Mouse (Mus musculus): ENCODE data around the gene H2-Aa. TPM values are rescaled to one million over a fixed set of nuclear protein-coding genes. Genes with fewer than 3 reads are reported as not detected.

H2-Aa gene
- total RNA-seq, 2 experiments from 2014 or later: 0.66 to 1.2 TPM

DNA sequence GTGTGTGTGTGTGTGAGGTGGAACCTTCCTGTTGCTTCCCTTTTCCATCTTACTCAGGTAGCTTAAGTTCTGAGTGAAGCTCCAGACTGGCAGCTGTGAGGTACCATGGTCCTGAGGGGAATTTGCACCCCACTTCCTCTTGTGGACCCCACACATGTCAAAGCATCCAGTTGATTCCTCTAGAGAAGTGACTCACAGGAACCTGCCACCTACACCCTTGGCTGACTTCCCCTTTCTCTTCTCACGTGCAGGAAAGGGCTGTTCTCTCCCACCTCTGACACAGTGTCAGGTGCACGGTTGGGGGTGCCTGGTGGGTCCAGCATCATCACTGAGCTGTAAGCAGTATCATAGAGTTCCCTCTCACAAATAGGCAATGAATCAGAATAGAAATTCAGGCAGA lies 5.9 kb upstream of the H2-Aa start:
- no peak overlapping the region for H3K4me3 ChIP-seq
- no peak overlapping the region for H3K27ac ChIP-seq
- no peak for DNase-seq (ENCODE audit: low spot score in 2 of 2)
- TF ChIP-seq CTCF (conservative IDR thresholded peaks at IDR 0.05): no peak

DNA sequence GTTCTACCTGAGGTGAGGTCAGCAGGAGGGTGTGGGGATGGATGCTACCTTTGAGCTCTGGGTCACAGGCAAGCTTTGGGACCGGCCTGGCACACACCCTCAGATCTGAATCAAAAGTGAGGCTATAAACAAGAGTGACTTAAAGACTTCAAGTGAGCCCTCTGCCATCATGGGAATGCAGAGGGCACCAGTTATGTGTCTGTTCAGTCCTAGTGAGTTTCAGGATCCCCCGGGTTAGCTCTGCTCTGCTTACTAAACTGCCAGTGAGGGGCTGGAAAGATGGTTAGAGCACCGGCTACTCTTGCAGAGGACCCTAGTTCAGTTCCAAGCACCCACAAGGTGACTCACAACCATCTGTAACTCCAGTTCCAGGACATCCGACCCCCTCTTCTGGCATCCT lies 4.9 kb upstream of the H2-Aa start:
- DNase-seq (ENCODE audit: low spot score in 2 of 2): no peak
- TF ChIP-seq CTCF (conservative IDR thresholded peaks at IDR 0.05): no peak
- H3K4me3 ChIP-seq: no peak overlapping the region
- no peak overlapping the region for H3K27ac ChIP-seq

DNA sequence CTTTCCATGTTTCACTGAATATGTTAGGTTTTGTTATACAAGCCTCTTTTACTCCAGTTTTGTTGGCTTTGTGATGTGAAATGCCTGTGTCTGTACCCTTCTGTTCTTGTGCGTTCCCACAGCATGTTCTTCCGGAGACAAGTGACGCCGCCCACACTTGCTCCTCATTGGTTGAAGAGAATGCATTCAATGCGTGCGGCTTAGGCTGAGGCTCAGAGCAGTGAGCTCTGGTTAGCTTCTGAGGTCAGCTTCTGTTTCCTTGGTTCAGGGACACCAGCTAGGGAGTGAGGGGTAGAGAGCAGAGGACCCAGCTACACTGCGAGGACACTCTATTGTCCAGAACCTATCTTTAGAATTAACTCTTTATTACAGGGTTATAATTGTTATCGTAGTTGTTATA lies 4.0 kb upstream of the H2-Aa start:
- peak; percentile 77 to 82 for DNase-seq (ENCODE audit: low spot score in 2 of 2)
- TF ChIP-seq CTCF (conservative IDR thresholded peaks at IDR 0.05): no peak
- H3K4me3 ChIP-seq: no peak overlapping the region
- H3K27ac ChIP-seq: no peak overlapping the region

DNA sequence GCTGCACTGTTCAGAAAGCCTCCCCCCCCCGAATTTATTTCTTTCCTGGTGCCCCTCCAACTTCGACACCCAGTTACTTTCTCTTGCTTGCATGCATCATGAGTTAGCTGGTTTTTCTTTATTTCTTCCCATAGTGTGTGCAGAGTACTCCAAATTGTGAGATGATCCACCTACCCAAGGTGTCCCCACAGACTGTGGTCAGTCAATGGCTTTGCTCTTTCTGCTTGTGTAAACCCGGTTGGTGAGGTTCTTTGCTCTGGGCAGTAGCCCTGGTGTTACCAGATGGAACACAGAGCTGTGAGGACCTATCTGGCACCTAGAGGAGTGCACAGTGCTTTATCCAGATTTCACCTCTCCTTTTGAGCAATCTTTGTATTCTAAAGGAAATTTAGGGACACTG lies 508 bp upstream of the H2-Aa start:
- no peak for DNase-seq (ENCODE audit: low spot score in 2 of 2)
- no peak for TF ChIP-seq CTCF (conservative IDR thresholded peaks at IDR 0.05)
- Histone ChIP-seq H3K4me3 (no peak overlapping the region), H3K27ac (no peak overlapping the region)

DNA sequence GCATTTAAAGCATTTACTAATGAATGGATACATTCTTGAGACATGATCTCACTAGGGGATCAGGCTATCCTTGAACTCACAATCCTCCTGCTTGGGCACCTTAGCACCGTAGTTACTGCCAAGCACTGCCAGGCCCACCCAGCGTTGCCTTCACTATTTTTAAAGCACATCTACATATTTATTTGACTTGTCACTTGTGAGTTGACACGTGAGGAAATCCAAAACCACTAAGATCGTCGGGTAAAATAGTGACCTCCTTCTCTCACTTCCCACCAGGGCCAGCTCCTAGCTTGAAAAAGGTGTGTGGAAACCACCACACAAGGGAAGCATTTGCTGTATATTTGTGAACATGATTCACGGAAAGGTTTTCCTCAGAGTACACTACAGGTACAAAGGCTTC lies 624 bp downstream of the H2-Aa start:
- TF ChIP-seq CTCF (conservative IDR thresholded peaks at IDR 0.05): no peak
- DNase-seq (ENCODE audit: low spot score in 2 of 2): no peak
- H3K27ac ChIP-seq: no peak overlapping the region
- H3K4me3 ChIP-seq: no peak overlapping the region

DNA sequence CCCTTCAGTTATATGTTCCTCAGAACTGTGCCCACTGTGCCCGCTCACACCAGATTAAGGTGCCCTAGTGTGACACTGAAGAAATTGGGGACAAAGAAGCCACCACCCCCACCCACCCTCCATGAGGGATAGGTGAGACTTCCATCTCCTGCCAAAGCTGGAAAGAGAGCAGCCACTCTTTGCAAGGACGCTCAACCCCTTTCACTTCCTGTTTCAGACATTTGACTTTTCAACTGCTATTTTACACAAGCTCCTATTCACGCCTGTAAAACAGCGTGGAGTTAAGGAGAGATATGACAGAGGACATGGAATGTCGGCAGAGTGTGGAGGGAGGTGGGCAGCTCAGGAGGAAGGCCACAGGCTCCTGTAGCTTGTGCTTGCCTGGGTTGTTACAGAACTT lies 1.1 kb downstream of the H2-Aa start:
- Histone ChIP-seq H3K27ac (no peak overlapping the region), H3K4me3 (no peak overlapping the region)
- no peak for TF ChIP-seq CTCF (conservative IDR thresholded peaks at IDR 0.05)
- DNase-seq (ENCODE audit: low spot score in 2 of 2): no peak

DNA sequence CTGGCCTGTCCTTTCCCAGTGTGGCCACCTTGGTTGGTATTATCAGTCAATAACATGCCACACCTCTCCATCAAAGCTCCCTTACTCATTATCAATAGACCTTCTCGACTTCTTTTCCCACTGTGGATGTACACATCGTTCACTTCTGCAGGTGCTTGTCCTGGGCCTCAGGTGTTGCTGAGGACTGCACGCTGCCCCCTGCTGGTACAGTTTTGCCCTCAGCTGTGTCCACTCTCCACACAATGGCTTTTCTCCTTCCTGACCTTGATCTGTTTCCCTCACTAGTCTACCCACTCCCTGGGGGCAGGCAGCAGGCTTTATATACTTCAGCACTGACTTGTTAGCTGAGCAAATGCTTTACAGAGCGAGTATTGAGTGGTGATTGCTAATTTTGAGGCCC lies 1.8 kb downstream of the H2-Aa start:
- peak; percentile 64 for TF ChIP-seq CTCF (conservative IDR thresholded peaks at IDR 0.05)
- H3K4me3 ChIP-seq: no peak overlapping the region
- no peak overlapping the region for H3K27ac ChIP-seq
- no peak for DNase-seq (ENCODE audit: low spot score in 2 of 2)

DNA sequence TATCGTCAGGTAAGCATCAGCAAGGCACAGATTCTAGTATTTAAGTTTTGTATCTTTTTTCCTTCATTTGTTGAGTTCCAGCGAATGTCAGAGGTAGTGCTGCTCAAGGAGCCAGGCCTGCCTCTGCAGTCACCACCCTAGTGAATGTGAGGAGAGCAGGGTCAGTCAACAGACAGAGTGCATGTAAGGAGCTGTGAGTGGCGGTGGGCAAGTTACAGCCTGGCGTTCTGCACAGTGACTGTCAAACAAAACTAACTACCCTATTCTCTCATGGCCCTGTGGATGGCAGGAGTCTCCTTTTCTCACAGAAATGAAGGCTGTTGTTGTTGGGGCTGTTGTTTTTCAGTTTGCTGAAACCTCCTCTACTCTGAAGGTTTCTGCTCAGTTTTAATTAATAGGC lies 2.3 kb downstream of the H2-Aa start:
- Histone ChIP-seq H3K27ac (no peak overlapping the region), H3K4me3 (no peak overlapping the region)
- TF ChIP-seq CTCF (conservative IDR thresholded peaks at IDR 0.05): no peak
- no peak for DNase-seq (ENCODE audit: low spot score in 2 of 2)

DNA sequence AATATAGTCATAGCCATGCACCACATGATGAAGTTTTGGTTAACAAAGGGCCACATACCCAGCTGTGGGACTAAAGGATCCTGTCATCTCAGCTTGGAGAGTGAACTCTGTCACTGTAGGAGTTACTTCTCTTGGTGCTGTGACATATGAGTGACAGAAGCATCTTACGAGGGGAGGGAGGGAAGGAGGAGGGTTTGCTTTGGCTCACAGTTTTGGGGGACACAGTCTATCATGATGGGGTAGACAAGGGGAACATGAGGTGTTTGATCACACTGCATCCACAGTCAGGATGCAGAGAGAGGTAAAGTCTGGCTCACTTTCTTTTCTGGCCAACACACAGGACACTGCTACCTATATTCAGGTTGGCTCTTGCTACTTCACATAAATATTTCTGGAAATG lies 5.8 kb downstream of the H2-Aa start:
- no peak for DNase-seq (ENCODE audit: low spot score in 2 of 2)
- no peak for TF ChIP-seq CTCF (conservative IDR thresholded peaks at IDR 0.05)
- Histone ChIP-seq H3K4me3 (no peak overlapping the region), H3K27ac (no peak overlapping the region)

DNA sequence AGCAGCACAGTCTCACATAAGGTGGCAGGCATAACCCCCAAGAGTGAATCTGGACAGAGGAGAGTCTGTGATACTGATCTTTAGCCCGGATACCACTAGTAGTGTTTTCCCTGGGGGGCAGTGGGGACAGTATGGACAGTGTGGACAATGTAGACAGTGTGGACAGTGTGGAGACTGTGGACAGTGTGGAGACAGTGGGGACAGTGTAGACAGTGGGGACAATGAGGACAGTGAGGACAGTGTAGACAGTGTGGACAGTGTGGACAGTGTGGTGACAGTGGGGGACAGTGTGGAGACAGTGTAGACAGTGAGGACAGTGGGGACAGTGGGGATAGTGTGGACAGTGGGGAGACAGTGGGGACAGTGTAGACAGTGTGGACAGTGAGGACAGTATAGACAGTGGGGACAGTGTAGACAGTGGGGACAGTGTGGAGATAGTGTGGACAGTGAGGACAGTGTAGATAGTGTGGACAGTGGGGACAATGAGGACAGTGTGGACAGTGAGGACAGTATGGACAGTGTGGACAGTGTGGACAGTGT lies 7.1 kb downstream of the H2-Aa start:
- DNase-seq (ENCODE audit: low spot score in 2 of 2): no peak
- H3K27ac ChIP-seq: no peak overlapping the region
- H3K4me3 ChIP-seq: no peak overlapping the region
- no peak for TF ChIP-seq CTCF (conservative IDR thresholded peaks at IDR 0.05)

DNA sequence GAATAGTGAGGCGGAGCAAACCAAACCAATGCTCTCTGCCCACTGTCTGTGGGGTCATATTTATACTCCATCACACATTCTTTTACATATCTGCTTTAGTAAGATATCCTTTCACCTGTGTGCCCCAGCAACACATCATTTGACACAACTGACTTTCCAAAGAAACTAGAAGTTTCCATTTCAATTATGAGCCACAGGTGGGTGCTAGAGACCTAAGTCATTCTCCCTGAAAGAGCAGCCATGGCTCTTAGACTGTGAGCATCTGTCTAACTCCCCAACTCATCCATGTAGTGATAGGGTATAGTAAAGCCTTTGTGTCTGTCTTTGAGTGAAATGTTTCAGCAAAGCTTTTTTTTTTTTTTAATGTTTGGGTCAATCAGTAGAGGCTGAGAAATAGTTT lies 15.5 kb downstream of the H2-Aa start:
- no peak for DNase-seq (ENCODE audit: low spot score in 2 of 2)
- TF ChIP-seq CTCF (conservative IDR thresholded peaks at IDR 0.05): no peak
- H3K4me3 ChIP-seq: no peak overlapping the region
- no peak overlapping the region for H3K27ac ChIP-seq

DNA sequence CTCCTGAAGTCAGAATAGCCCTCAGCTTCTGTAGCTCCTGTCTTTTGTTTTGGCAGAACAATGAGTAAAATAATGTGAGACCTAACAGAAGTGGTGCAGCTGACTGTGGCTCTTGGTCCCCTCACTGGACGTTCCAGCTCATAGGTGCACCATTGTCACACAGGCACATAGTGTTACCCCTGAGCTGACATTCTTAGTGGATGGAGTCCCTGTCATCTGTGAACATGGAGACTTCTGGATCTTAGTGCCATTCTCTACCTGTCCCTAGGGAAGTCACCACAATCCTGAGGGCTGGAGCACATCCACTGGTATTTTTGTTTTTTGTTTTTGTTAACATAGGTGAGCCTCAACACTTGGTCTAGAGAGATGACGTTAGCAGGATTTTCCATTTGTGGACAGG lies 16.7 kb downstream of the H2-Aa start:
- DNase-seq (ENCODE audit: low spot score in 2 of 2): no peak
- Histone ChIP-seq H3K27ac (no peak overlapping the region), H3K4me3 (no peak overlapping the region)
- no peak for TF ChIP-seq CTCF (conservative IDR thresholded peaks at IDR 0.05)

DNA sequence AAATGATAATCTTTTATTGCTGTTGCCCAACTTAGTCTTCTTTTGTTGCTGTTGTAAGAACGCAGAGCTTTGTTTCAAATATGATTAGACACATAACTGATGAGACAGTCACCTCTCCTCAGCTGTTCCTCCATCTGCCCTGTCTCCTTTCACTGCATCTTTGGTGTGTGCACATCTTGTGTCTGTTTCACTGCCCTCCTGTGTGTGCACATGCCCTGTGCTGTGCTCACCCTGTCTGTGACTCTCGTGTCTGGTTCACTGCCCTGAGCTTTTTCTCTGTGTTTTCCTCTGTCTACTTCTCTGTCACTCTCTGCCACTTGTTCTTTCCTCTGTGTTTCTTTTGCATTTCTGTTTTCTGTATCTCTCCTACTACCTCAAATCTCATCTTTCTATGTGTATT lies 17.4 kb downstream of the H2-Aa start:
- no peak overlapping the region for H3K27ac ChIP-seq
- H3K4me3 ChIP-seq: no peak overlapping the region
- no peak for DNase-seq (ENCODE audit: low spot score in 2 of 2)
- no peak for TF ChIP-seq CTCF (conservative IDR thresholded peaks at IDR 0.05)

DNA sequence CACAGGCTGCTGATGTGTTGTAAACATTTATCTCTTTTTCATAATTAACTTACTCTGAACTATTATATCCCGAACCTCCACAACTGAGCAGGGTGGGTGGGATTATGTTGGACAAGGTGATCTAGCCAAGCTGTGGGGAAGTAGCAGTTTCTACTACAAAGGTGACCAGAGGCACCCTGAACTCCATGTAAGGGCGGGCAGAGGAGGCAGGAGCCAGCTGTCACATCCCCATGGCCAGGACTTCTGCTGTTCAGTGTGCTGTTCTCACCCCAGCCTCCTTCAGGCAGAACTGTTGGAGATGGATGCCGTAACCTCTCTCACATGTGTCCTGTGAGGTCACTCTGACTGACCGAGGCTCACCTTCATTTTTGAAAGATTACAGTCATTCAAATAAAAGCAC lies 17.8 kb downstream of the H2-Aa start:
- Histone ChIP-seq H3K4me3 (no peak overlapping the region), H3K27ac (no peak overlapping the region)
- no peak for TF ChIP-seq CTCF (conservative IDR thresholded peaks at IDR 0.05)
- no peak for DNase-seq (ENCODE audit: low spot score in 2 of 2)

DNA sequence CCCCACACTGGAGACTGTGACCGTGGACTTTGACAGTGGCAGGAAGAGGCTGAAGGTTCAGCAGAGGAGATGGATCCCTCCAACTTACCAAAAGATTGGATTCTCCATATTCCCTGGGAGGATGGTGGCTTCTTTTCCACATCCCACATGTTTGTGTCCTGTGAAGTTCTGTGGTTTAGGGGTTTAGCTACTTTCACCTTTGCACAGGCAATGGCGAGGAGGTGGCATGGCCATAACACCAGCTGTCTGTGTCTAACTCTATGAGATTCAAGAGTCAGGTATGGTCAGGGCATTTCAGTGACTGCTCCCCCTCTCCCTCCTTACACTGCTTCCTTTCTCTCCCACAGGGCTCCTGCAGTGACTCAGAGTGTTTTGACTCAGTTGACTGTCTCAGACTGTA lies 18.9 kb downstream of the H2-Aa start:
- H3K27ac ChIP-seq: no peak overlapping the region
- DNase-seq (ENCODE audit: low spot score in 2 of 2): no peak
- TF ChIP-seq CTCF (conservative IDR thresholded peaks at IDR 0.05): no peak
- no peak overlapping the region for H3K4me3 ChIP-seq
